ENCODE assay signal across 10 mouse cellular contexts in genomic region chr15:85238821-85239745, GRCm38 (mm10). TPM values are rescaled to one million over a fixed set of nuclear protein-coding genes. Genes with fewer than 3 reads are reported as not detected.
A peak's percentile ranks its signal among the peaks of the same experiment; 100 is the strongest.
DNase-seq lines count a peak whose midpoint lies in the region; ATAC-seq and TF ChIP-seq lines count a peak whose summit lies in the region.
"Had no signal": no experiment of that assay in that cellular context is flagged by ENCODE, and none has a peak within 500 bp of the region (broad histone marks: within the 10 kb centered on the region; RNA-seq: fewer than 3 reads in every experiment).

No protein-coding gene starts in this region.

- H3K4me3 ChIP-seq in heart, adult 2 months = no peak overlapping the region
- no peak overlapping the region for H3K4me3 ChIP-seq in heart, embryonic 12.5 days
- no peak overlapping the region for H3K4me3 ChIP-seq in gastrocnemius, adult 2 months
- H3K4me3 ChIP-seq: forebrain, embryonic 12.5 days had no signal

- no peaks in the 10 kb centered on the region for H3K9me3 ChIP-seq in heart, embryonic 12.5 days (replicated peaks)
- H3K9me3 ChIP-seq: forebrain, embryonic 12.5 days had no signal

- no peak for ATAC-seq in heart, embryonic 12.5 days (ENCODE audit: insufficient number of reproducible peaks, low FRiP score)

- no peak for TF ChIP-seq POLR2A in heart, adult 2 months (IDR thresholded peaks at IDR 0.05; ENCODE audit: insufficient read depth, low read depth, low read length)

- no peaks in the 10 kb centered on the region for H3K79me2 ChIP-seq in heart, adult 2 months (replicated peaks; ENCODE audit: control insufficient read depth, insufficient read depth, low read length)

- no peak overlapping the region for H3K9ac ChIP-seq in heart, adult 2 months (ENCODE audit: low read depth, low read length)
- no peak overlapping the region for H3K9ac ChIP-seq in heart, embryonic 12.5 days
- H3K9ac ChIP-seq: forebrain, embryonic 12.5 days; lung, embryonic 14.5 days had no signal

- 61% methylated on average over 22 of the region's 22 CpGs for WGBS in heart, adult 2 months
- 88% methylated on average over 22 of the region's 22 CpGs for WGBS in heart, embryonic 12.5 days

- no peak for TF ChIP-seq CTCF in heart, adult 2 months (IDR thresholded peaks at IDR 0.05)
- no peak for TF ChIP-seq CTCF in gastrocnemius, adult 2 months (IDR thresholded peaks at IDR 0.05)

- no peaks in the 10 kb centered on the region for H3K27me3 ChIP-seq in heart, adult 2 months (ENCODE audit: control insufficient read depth, insufficient read depth, low read length)
- H3K27me3 ChIP-seq in heart, embryonic 12.5 days (replicated peaks) = peaks cover 27% of the 10 kb centered on the region
- H3K27me3 ChIP-seq: forebrain, embryonic 12.5 days had no signal

- H3K36me3 ChIP-seq in heart, adult 2 months (ENCODE audit: control insufficient read depth, insufficient read depth, low read length) = no peaks in the 10 kb centered on the region
- H3K36me3 ChIP-seq in heart, embryonic 12.5 days = peaks cover 78% of the 10 kb centered on the region

- DNase-seq in heart, adult 2 months = peak; percentile 73 to 83
- DNase-seq in gastrocnemius, adult 2 months = peak; percentile 71
- DNase-seq in heart, postnatal 25 days (ENCODE audit: low spot score) = peak; percentile 73
- peak; percentile 34 to 36 for DNase-seq in kidney, postnatal 36 days
- no peak for DNase-seq in right cerebral cortex, postnatal 4 days
- no peak for DNase-seq in T-cell, adult 2 months (ENCODE audit: low spot score)
- no peak for DNase-seq in cerebellum, adult 8-10 months
- DNase-seq: lung, embryonic 14.5 days had no signal

- no peak overlapping the region for H3K4me2 ChIP-seq in heart, embryonic 12.5 days
- H3K4me2 ChIP-seq: forebrain, embryonic 12.5 days; lung, embryonic 14.5 days had no signal

- intact Hi-C loops in heart, adult 2 months (cut with DNase I) = no loop called here
- intact Hi-C loops in gastrocnemius, adult 2 months (cut with DNase I) = no loop called here
- intact Hi-C loops in heart, postnatal 25 days (cut with DNase I) = no loop called here

- no peak for TF ChIP-seq EP300 in heart, adult 2 months (IDR thresholded peaks at IDR 0.05; ENCODE audit: insufficient read depth, low read depth, low read length)

- H3K4me1 ChIP-seq in heart, adult 2 months (ENCODE audit: control insufficient read depth, insufficient read depth, low read length) = peaks cover 1% of the 10 kb centered on the region; the same call in 1 of the 2 replicates
- H3K4me1 ChIP-seq in heart, embryonic 12.5 days (replicated peaks) = no peaks in the 10 kb centered on the region
- H3K4me1 ChIP-seq: forebrain, embryonic 12.5 days had no signal

- no peak overlapping the region; the same call in none of the 2 replicates for H3K27ac ChIP-seq in heart, adult 2 months
- no peak overlapping the region for H3K27ac ChIP-seq in heart, embryonic 12.5 days (ENCODE audit: poor library complexity, severe bottlenecking)
- peak overlapping the region; percentile 46 for H3K27ac ChIP-seq in gastrocnemius, adult 2 months
- H3K27ac ChIP-seq: forebrain, embryonic 12.5 days had no signal

RNA-seq across cellular contexts. Expression of gene Fbln1, which starts 33.3 kb away (rescaled TPM):
- 10 to 100 TPM; 88.9 to 96.1 TPM for total RNA-seq in heart, adult 2 months (2021)
- 174 and 240 TPM in 2 replicates for polyA plus RNA-seq in heart, adult 2 months (2012; rRNA removed)
- polyA plus RNA-seq in heart, embryonic 12.5 days (2016; fragmentation: Nextera tagmentation; extraction: Ambion mirVana) = 142 and 145 TPM in 2 replicates
- 10 to 100 TPM in 1 of 2 experiments, 1 to 10 TPM in 1; 6.5 to 20.9 TPM for total RNA-seq in gastrocnemius, adult 2 months (2021)
- total RNA-seq in heart, postnatal 25 days (2021) = 10 to 100 TPM; 94.1 to 94.2 TPM

Comparison
In these comparisons a context has a peak if more than half of its experiments do, and no peak if none do; other contexts are left out.
1. DNase-seq: peak in heart, adult 2 months (2 of 2), gastrocnemius, adult 2 months (single experiment), heart, postnatal 25 days (single experiment) and kidney, postnatal 36 days (2 of 2); none in right cerebral cortex, postnatal 4 days (single experiment), T-cell, adult 2 months (single experiment) and cerebellum, adult 8-10 months (single experiment).
2. RNA of gene Fbln1, which starts 33.3 kb away (total RNA-seq): 88.9 to 96.1 TPM in heart, adult 2 months and 94.1 to 94.2 TPM in heart, postnatal 25 days; 6.5 to 20.9 TPM in gastrocnemius, adult 2 months; every median in the first group is over 4 times any median in the second.